Mouse (Mus musculus): ENCODE measurements around the gene Mgmt. TPM values are rescaled to one million over a fixed set of nuclear protein-coding genes. Genes with fewer than 3 reads are reported as not detected.

The Mgmt gene
- 2.4 TPM in 2 replicates for polyA plus RNA-seq (2012; rRNA removed)

GRCm38 (mm10) chr7:136894106-136894986 is at the start of gene Mgmt:
Mgmt (plus strand) TSS chr7:136894614.

